Mouse (Mus musculus) limb, embryonic 11.5 days (tissue): Measurements from ENCODE around the gene Mvp. TPM values are rescaled to one million over a fixed set of nuclear protein-coding genes. Genes with fewer than 3 reads are reported as not detected.

Experiments
- ATAC-seq: fragments of 200-750 bp; cut with Nextera tagmentation; 2 replicates; pipeline ENCODE4 v1.8.0; 2017; ENCODE audit warnings: low read depth; ENCODE audit not compliant: insufficient number of reproducible peaks, low FRiP score, low TSS enrichment
- DNase-seq: peaks from one replicate; pipeline ENCODE4 v3.0.0-alpha.2; 2015; ENCODE audit warnings: low spot score
- H3K27ac ChIP-seq: fragments of 300-500 bp; sonication (generic); replicated peaks from 2 replicates; pipeline ENCODE4 v1.5.1; 2014; ENCODE audit warnings: low read depth, mild to moderate bottlenecking, low read length
- H3K27me3 ChIP-seq: fragments of 300-500 bp; sonication (generic); 2 replicates; pipeline ENCODE4 v1.6.1; 2014; ENCODE audit warnings: mild to moderate bottlenecking, low read length, mixed read lengths; ENCODE audit not compliant: control insufficient read depth, insufficient read depth
- H3K36me3 ChIP-seq: fragments of 300-500 bp; sonication (generic); 2 replicates; pipeline ENCODE4 v1.6.1; 2014; ENCODE audit warnings: mild to moderate bottlenecking, low read length, moderate library complexity, mixed read lengths; ENCODE audit not compliant: control insufficient read depth, insufficient read depth
- H3K4me1 ChIP-seq: fragments of 300-500 bp; sonication (generic); 2 replicates; pipeline ENCODE4 v1.6.1; 2014; ENCODE audit warnings: low read length, mixed read lengths; ENCODE audit not compliant: control insufficient read depth, insufficient read depth
- H3K4me2 ChIP-seq: fragments of 300-500 bp; sonication (generic); 2 replicates; pipeline ENCODE4 v1.6.1; 2014; ENCODE audit warnings: low read depth, mild to moderate bottlenecking, moderate library complexity; ENCODE audit not compliant: severe bottlenecking
- H3K4me3 ChIP-seq: fragments of 300-500 bp; sonication (generic); 2 replicates; pipeline ENCODE4 v1.5.1; 2014; ENCODE audit warnings: low read depth, low read length
- H3K9ac ChIP-seq: fragments of 300-500 bp; sonication (generic); 2 replicates; pipeline ENCODE4 v1.6.1; 2014; ENCODE audit warnings: mild to moderate bottlenecking, low read length
- H3K9me3 ChIP-seq: fragments of 300-500 bp; sonication (generic); 2 replicates; pipeline ENCODE4 v1.6.1; 2016; ENCODE audit warnings: low read length; ENCODE audit not compliant: control insufficient read depth
- WGBS: fragments of 180-500 bp; shearing (Covaris S2); extraction: QIAGEN DNeasy Blood & Tissue Kit; methylation state at CpG from one replicate; pipeline ENCODE4 v1.1.7; 2014; 5-methylcytosine and 5-hydroxymethylcytosine counted together
- polyA plus RNA-seq: library from polyadenylated mRNA; unstranded; fragments of >200 nt; fragmentation: Nextera tagmentation; extraction: Ambion mirVana; gene quantifications from 2 replicates; pipeline ENCODE4 v1.2.1, GENCODE M21; 2014

Mvp gene
- polyA plus RNA-seq, 1 experiment from 2014 or later = 2.3 TPM

- DNase-seq (no peak), ATAC-seq (no peak)
- peak within 1 kb of the TSS; percentile 100 for H3K4me3 ChIP-seq
- no peaks in the 10 kb centered on the region; the same call in 1 of the 2 replicates for H3K4me1 ChIP-seq
- peak within 1 kb of the TSS; percentile 99 for H3K9ac ChIP-seq
- 0% methylated on average over 1 of the region's 1 CpGs for WGBS
- H3K36me3 ChIP-seq = peaks cover 17% of the 10 kb centered on the region; the same call in 1 of the 2 replicates
- H3K4me2 ChIP-seq = peak within 1 kb of the TSS; percentile 82
- no peaks in the 10 kb centered on the region for H3K27me3 ChIP-seq
- H3K27ac ChIP-seq = peak within 1 kb of the TSS; percentile 90
- no peaks in the 10 kb centered on the region for H3K9me3 ChIP-seq
Observed at GRCm38 (mm10) chr7:126975893-126975949, 38.7 kb downstream of the Mvp start, which contains the start of gene Cdipt. TSS of gene Cdipt (plus strand) at chr7:126975914.

- H3K27ac ChIP-seq = no peak overlapping the region
- H3K4me1 ChIP-seq = no peaks in the 10 kb centered on the region; the same call in 1 of the 2 replicates
- DNase-seq (no peak), ATAC-seq (0 out of 2 replicates have a peak, but pooled peaks have one; percentile 4)
- H3K9me3 ChIP-seq = no peaks in the 10 kb centered on the region
- peak overlapping the region; percentile 99; the same call in 1 of the 2 replicates for H3K9ac ChIP-seq
- peak overlapping the region; percentile 100; the same call in 1 of the 2 replicates for H3K4me3 ChIP-seq
- peaks cover 17% of the 10 kb centered on the region; the same call in 1 of the 2 replicates for H3K36me3 ChIP-seq
- peak overlapping the region; percentile 82; the same call in 1 of the 2 replicates for H3K4me2 ChIP-seq
- 11% methylated on average over 8 of the region's 8 CpGs for WGBS
- no peaks in the 10 kb centered on the region for H3K27me3 ChIP-seq
Observed at GRCm38 (mm10) chr7:126975493-126975892, 38.9 kb downstream of the Mvp start.

- no peaks in the 10 kb centered on the region for H3K9me3 ChIP-seq
- H3K9ac ChIP-seq = no peak overlapping the region
- peaks cover 13% of the 10 kb centered on the region for H3K27me3 ChIP-seq
- 63% methylated on average over 6 of the region's 6 CpGs for WGBS
- H3K4me2 ChIP-seq = no peak overlapping the region
- H3K27ac ChIP-seq = no peak overlapping the region
- no peaks in the 10 kb centered on the region for H3K36me3 ChIP-seq
- no peak for ATAC-seq
- H3K4me1 ChIP-seq = no peaks in the 10 kb centered on the region
- DNase-seq = no peak
- no peak overlapping the region for H3K4me3 ChIP-seq
Observed at GRCm38 (mm10) chr7:126967361-126967760, 47.1 kb downstream of the Mvp start.

GRCm38 (mm10) chr7:126965568-126965967 lies 48.9 kb downstream of the Mvp start:
- no peaks in the 10 kb centered on the region for H3K9me3 ChIP-seq
- no peak for DNase-seq
- H3K36me3 ChIP-seq = no peaks in the 10 kb centered on the region
- no peak overlapping the region for H3K4me2 ChIP-seq
- H3K4me3 ChIP-seq = no peak overlapping the region
- H3K9ac ChIP-seq = no peak overlapping the region
- H3K27me3 ChIP-seq = peaks cover 14% of the 10 kb centered on the region
- no peak for ATAC-seq
- H3K27ac ChIP-seq = no peak overlapping the region
- 79% methylated on average over 3 of the region's 3 CpGs for WGBS
- no peaks in the 10 kb centered on the region for H3K4me1 ChIP-seq

- Histone ChIP-seq H3K9me3 (no peaks in the 10 kb centered on the region), H3K9ac (no peak overlapping the region), H3K27me3 (peaks cover 14% of the 10 kb centered on the region), H3K4me1 (no peaks in the 10 kb centered on the region), H3K4me3 (no peak overlapping the region), H3K4me2 (peak overlapping the region; percentile 10; the same call in 1 of the 2 replicates), H3K27ac (no peak overlapping the region), H3K36me3 (no peaks in the 10 kb centered on the region)
- 24% methylated on average over 19 of the region's 19 CpGs for WGBS
- ATAC-seq (no peak), DNase-seq (peak; percentile 72)
Observed at GRCm38 (mm10) chr7:126963548-126964286, 50.7 kb downstream of the Mvp start.

- no peak overlapping the region for H3K4me3 ChIP-seq
- H3K36me3 ChIP-seq = no peaks in the 10 kb centered on the region
- no peak overlapping the region for H3K27ac ChIP-seq
- no peak for DNase-seq
- no peaks in the 10 kb centered on the region for H3K9me3 ChIP-seq
- ATAC-seq = no peak
- H3K27me3 ChIP-seq = peaks cover 14% of the 10 kb centered on the region
- H3K9ac ChIP-seq = no peak overlapping the region
- no peaks in the 10 kb centered on the region for H3K4me1 ChIP-seq
- 93% methylated on average over 4 of the region's 4 CpGs for WGBS
- H3K4me2 ChIP-seq = no peak overlapping the region
Observed at GRCm38 (mm10) chr7:126961965-126962364, 52.5 kb downstream of the Mvp start.

- peaks cover 14% of the 10 kb centered on the region for H3K27me3 ChIP-seq
- no peak overlapping the region for H3K4me3 ChIP-seq
- no peaks in the 10 kb centered on the region for H3K4me1 ChIP-seq
- H3K36me3 ChIP-seq = no peaks in the 10 kb centered on the region
- H3K4me2 ChIP-seq = no peak overlapping the region
- DNase-seq (no peak), ATAC-seq (no peak)
- no peaks in the 10 kb centered on the region for H3K9me3 ChIP-seq
- 85% methylated on average over 5 of the region's 5 CpGs for WGBS
- H3K27ac ChIP-seq = no peak overlapping the region
- H3K9ac ChIP-seq = no peak overlapping the region
Observed at GRCm38 (mm10) chr7:126961095-126961494, 53.3 kb downstream of the Mvp start.

GRCm38 (mm10) chr7:126959780-126960179 lies 54.6 kb downstream of the Mvp start:
- no peak for ATAC-seq

GRCm38 (mm10) chr7:126955125-126955524 lies 59.3 kb downstream of the Mvp start:
- Histone ChIP-seq H3K36me3 (no peaks in the 10 kb centered on the region), H3K9me3 (no peaks in the 10 kb centered on the region), H3K4me3 (no peak overlapping the region), H3K9ac (no peak overlapping the region), H3K27me3 (peaks cover 26% of the 10 kb centered on the region), H3K4me1 (no peaks in the 10 kb centered on the region), H3K27ac (no peak overlapping the region), H3K4me2 (no peak overlapping the region)
- 67% methylated on average over 3 of the region's 3 CpGs for WGBS
- DNase-seq = no peak
- ATAC-seq = no peak

More at GRCm38 (mm10) chr7:126959780-126960179, 54.6 kb downstream of the Mvp start:
- 78% methylated on average over 9 of the region's 9 CpGs for WGBS
- H3K27ac ChIP-seq = no peak overlapping the region
- no peak overlapping the region for H3K4me2 ChIP-seq
- no peak overlapping the region for H3K4me3 ChIP-seq
- no peaks in the 10 kb centered on the region for H3K4me1 ChIP-seq
- no peaks in the 10 kb centered on the region for H3K9me3 ChIP-seq
- no peak for DNase-seq
- H3K9ac ChIP-seq = no peak overlapping the region
- peaks cover 14% of the 10 kb centered on the region for H3K27me3 ChIP-seq
- H3K36me3 ChIP-seq = no peaks in the 10 kb centered on the region
